Mouse (Mus musculus) liver, embryonic 13.5 days (tissue): ENCODE data around the gene Myd88. TPM values are rescaled to one million over a fixed set of nuclear protein-coding genes. Genes with fewer than 3 reads are reported as not detected.

Experiments used
- ATAC-seq: fragments of 200-750 bp; cut with Nextera tagmentation; 2 replicates; pipeline ENCODE4 v1.8.0; 2017; ENCODE audit warnings: low read depth, mild to moderate bottlenecking, moderate number of reproducible peaks, moderate library complexity
- DNase-seq: peaks from one replicate; pipeline ENCODE4 v3.0.0; 2022
- H3K27ac ChIP-seq: fragments of 300-500 bp; sonication (generic); 2 replicates; pipeline ENCODE4 v1.5.1; 2015; ENCODE audit warnings: moderate library complexity, mild to moderate bottlenecking, inconsistent platforms
- H3K27me3 ChIP-seq: fragments of 300-500 bp; sonication (generic); 2 replicates; pipeline ENCODE4 v1.6.1; 2015; ENCODE audit warnings: mild to moderate bottlenecking, inconsistent platforms
- H3K36me3 ChIP-seq: fragments of 300-500 bp; sonication (generic); 2 replicates; pipeline ENCODE4 v1.6.1; 2015; ENCODE audit warnings: mild to moderate bottlenecking, inconsistent platforms
- H3K4me1 ChIP-seq: fragments of 300-500 bp; sonication (generic); replicated peaks from 2 replicates; pipeline ENCODE4 v1.6.1; 2015; ENCODE audit warnings: inconsistent platforms
- H3K4me2 ChIP-seq: fragments of 300-500 bp; sonication (generic); 2 replicates; pipeline ENCODE4 v1.6.1; 2015; ENCODE audit warnings: inconsistent platforms, mild to moderate bottlenecking, moderate library complexity
- H3K4me3 ChIP-seq: fragments of 300-500 bp; sonication (generic); replicated peaks from 2 replicates; pipeline ENCODE4 v1.5.1; 2015; ENCODE audit warnings: mild to moderate bottlenecking, inconsistent platforms
- H3K9ac ChIP-seq: fragments of 300-500 bp; sonication (generic); 2 replicates; pipeline ENCODE4 v1.6.1; 2015; ENCODE audit warnings: mild to moderate bottlenecking, inconsistent platforms
- H3K9me3 ChIP-seq: fragments of 300-500 bp; sonication (generic); replicated peaks from 2 replicates; pipeline ENCODE4 v1.6.1; 2016; ENCODE audit warnings: inconsistent platforms
- WGBS: fragments of 180-500 bp; shearing (Covaris S2); methylation state at CpG from one replicate; pipeline ENCODE4 v1.1.7; 2015; ENCODE audit not compliant: insufficient replicate concordance; 5-methylcytosine and 5-hydroxymethylcytosine counted together
- polyA plus RNA-seq: library from polyadenylated mRNA; unstranded; fragments of >200 nt; fragmentation: Nextera tagmentation; extraction: Ambion mirVana; gene quantifications from 2 replicates; pipeline ENCODE4 v1.2.1, GENCODE M21; 2015

Myd88 gene
- polyA plus RNA-seq, 1 experiment from 2014 or later, result 18.6 TPM

GRCm38 (mm10) chr9:119340212-119340580 lies 1.0 kb downstream of the Myd88 start:
- Histone ChIP-seq H3K9ac (peak overlapping the region; percentile 78), H3K27ac (peak overlapping the region; percentile 92), H3K4me1 (peaks cover 39% of the 10 kb centered on the region), H3K4me2 (peak overlapping the region; percentile 94), H3K9me3 (no peaks in the 10 kb centered on the region), H3K27me3 (no peaks in the 10 kb centered on the region), H3K4me3 (peak overlapping the region; percentile 84), H3K36me3 (peaks cover 26% of the 10 kb centered on the region)
- ATAC-seq (no peak), DNase-seq (no peak)
- under 1% methylated on average over 8 of the region's 8 CpGs for WGBS

GRCm38 (mm10) chr9:119339558-119340211 lies 1.5 kb downstream of the Myd88 start, which contains the start of gene Acaa1a:
Gene Acaa1a, plus strand, starts transcription at chr9:119339676.
- peak within 1 kb of the TSS; percentile 92 for H3K27ac ChIP-seq
- WGBS, result under 1% methylated on average over 43 of the region's 43 CpGs

GRCm38 (mm10) chr9:119339106-119339505 lies 2.1 kb downstream of the Myd88 start:
- peak overlapping the region; percentile 78 for H3K9ac ChIP-seq
- 0 out of 2 replicates have a peak overlapping the region, but pooled peaks have one; percentile 92 for H3K27ac ChIP-seq
- DNase-seq (peak; percentile 9), ATAC-seq (no peak)
- 26% methylated on average over 7 of the region's 7 CpGs for WGBS
- H3K4me2 ChIP-seq, result peak overlapping the region; percentile 94
- H3K4me3 ChIP-seq, result peak overlapping the region; percentile 84
- no peaks in the 10 kb centered on the region for H3K9me3 ChIP-seq
- peaks cover 46% of the 10 kb centered on the region for H3K4me1 ChIP-seq
- no peaks in the 10 kb centered on the region for H3K27me3 ChIP-seq
- peaks cover 18% of the 10 kb centered on the region for H3K36me3 ChIP-seq

More at GRCm38 (mm10) chr9:119339558-119340211, 1.5 kb downstream of the Myd88 start, which contains the start of gene Acaa1a:
- DNase-seq, result peak; percentile 72
- peak; percentile 53 for ATAC-seq
- H3K27me3 ChIP-seq, result no peaks in the 10 kb centered on the region
- H3K9me3 ChIP-seq, result no peaks in the 10 kb centered on the region
- H3K36me3 ChIP-seq, result peaks cover 23% of the 10 kb centered on the region
- peak within 1 kb of the TSS; percentile 78 for H3K9ac ChIP-seq
- peak within 1 kb of the TSS; percentile 94 for H3K4me2 ChIP-seq
- H3K4me3 ChIP-seq, result peak within 1 kb of the TSS; percentile 84
- H3K4me1 ChIP-seq, result peaks cover 40% of the 10 kb centered on the region

- DNase-seq (no peak), ATAC-seq (no peak)
- no peak overlapping the region for H3K4me3 ChIP-seq
- no peak overlapping the region for H3K27ac ChIP-seq
- peak overlapping the region; percentile 94 for H3K4me2 ChIP-seq
- no peaks in the 10 kb centered on the region for H3K27me3 ChIP-seq
- H3K4me1 ChIP-seq, result peaks cover 51% of the 10 kb centered on the region
- peaks cover 10% of the 10 kb centered on the region for H3K36me3 ChIP-seq
- WGBS, result 83% methylated on average over 3 of the region's 3 CpGs
- H3K9ac ChIP-seq, result no peak overlapping the region
- no peaks in the 10 kb centered on the region for H3K9me3 ChIP-seq
These were observed 2.9 kb downstream of the Myd88 start for GRCm38 (mm10) chr9:119338350-119338749.

GRCm38 (mm10) chr9:119337842-119338241 lies 3.4 kb downstream of the Myd88 start:
- peaks cover 50% of the 10 kb centered on the region for H3K4me1 ChIP-seq

GRCm38 (mm10) chr9:119335571-119335970 lies 5.6 kb downstream of the Myd88 start:
- Histone ChIP-seq H3K36me3 (peaks cover 10% of the 10 kb centered on the region; the same call in 1 of the 2 replicates), H3K4me2 (no peak overlapping the region), H3K27me3 (no peaks in the 10 kb centered on the region), H3K4me3 (no peak overlapping the region), H3K9ac (no peak overlapping the region), H3K9me3 (no peaks in the 10 kb centered on the region), H3K4me1 (peaks cover 35% of the 10 kb centered on the region), H3K27ac (no peak overlapping the region)
- ATAC-seq, result no peak
- no peak for DNase-seq
- WGBS, result 84% methylated on average over 4 of the region's 4 CpGs

More at GRCm38 (mm10) chr9:119337842-119338241, 3.4 kb downstream of the Myd88 start:
- Histone ChIP-seq H3K27me3 (no peaks in the 10 kb centered on the region), H3K4me2 (no peak overlapping the region), H3K4me3 (no peak overlapping the region), H3K9me3 (no peaks in the 10 kb centered on the region), H3K9ac (no peak overlapping the region), H3K36me3 (peaks cover 10% of the 10 kb centered on the region; the same call in 1 of the 2 replicates), H3K27ac (no peak overlapping the region)
- DNase-seq, result no peak
- ATAC-seq, result no peak
- 90% methylated on average over 14 of the region's 14 CpGs for WGBS

- Histone ChIP-seq H3K4me1 (peaks cover 28% of the 10 kb centered on the region), H3K9ac (no peak overlapping the region), H3K27me3 (no peaks in the 10 kb centered on the region), H3K27ac (no peak overlapping the region), H3K4me2 (0 out of 2 replicates have a peak overlapping the region, but pooled peaks have one; percentile 4), H3K9me3 (no peaks in the 10 kb centered on the region), H3K36me3 (peaks cover 10% of the 10 kb centered on the region; the same call in 1 of the 2 replicates), H3K4me3 (no peak overlapping the region)
- no peak for ATAC-seq
- DNase-seq, result no peak
- 63% methylated on average over 2 of the region's 2 CpGs for WGBS
These were observed 6.4 kb downstream of the Myd88 start for GRCm38 (mm10) chr9:119334834-119335233.

GRCm38 (mm10) chr9:119334324-119334723 lies 6.9 kb downstream of the Myd88 start:
- DNase-seq (no peak), ATAC-seq (no peak)
- no peaks in the 10 kb centered on the region for H3K27me3 ChIP-seq
- H3K4me3 ChIP-seq, result no peak overlapping the region
- no peak overlapping the region for H3K9ac ChIP-seq
- peaks cover 25% of the 10 kb centered on the region for H3K4me1 ChIP-seq
- no peak overlapping the region for H3K27ac ChIP-seq
- H3K36me3 ChIP-seq, result peaks cover 10% of the 10 kb centered on the region; the same call in 1 of the 2 replicates
- H3K9me3 ChIP-seq, result no peaks in the 10 kb centered on the region
- 18% methylated on average over 10 of the region's 10 CpGs for WGBS
- H3K4me2 ChIP-seq, result 0 out of 2 replicates have a peak overlapping the region, but pooled peaks have one; percentile 4

- H3K9me3 ChIP-seq, result no peaks in the 10 kb centered on the region
- ATAC-seq (no peak), DNase-seq (no peak)
- H3K9ac ChIP-seq, result no peak overlapping the region
- H3K27ac ChIP-seq, result no peak overlapping the region
- H3K4me3 ChIP-seq, result no peak overlapping the region
- H3K36me3 ChIP-seq, result no peaks in the 10 kb centered on the region
- peaks cover 11% of the 10 kb centered on the region for H3K4me1 ChIP-seq
- no peak overlapping the region for H3K4me2 ChIP-seq
- 73% methylated on average over 15 of the region's 15 CpGs for WGBS
- H3K27me3 ChIP-seq, result no peaks in the 10 kb centered on the region
These were observed 10.8 kb downstream of the Myd88 start for GRCm38 (mm10) chr9:119330186-119330963.

- Histone ChIP-seq H3K9me3 (no peaks in the 10 kb centered on the region), H3K27me3 (no peaks in the 10 kb centered on the region), H3K36me3 (no peaks in the 10 kb centered on the region), H3K4me1 (peaks cover 10% of the 10 kb centered on the region), H3K9ac (no peak overlapping the region), H3K4me3 (no peak overlapping the region), H3K27ac (no peak overlapping the region), H3K4me2 (no peak overlapping the region)
- ATAC-seq (no peak), DNase-seq (no peak)
- 39% methylated on average over 3 of the region's 3 CpGs for WGBS
These were observed 12.7 kb downstream of the Myd88 start for GRCm38 (mm10) chr9:119328488-119328887.

- Histone ChIP-seq H3K36me3 (no peaks in the 10 kb centered on the region), H3K4me3 (peak overlapping the region; percentile 84), H3K9ac (peak overlapping the region; percentile 85; the same call in 1 of the 2 replicates), H3K4me2 (peak overlapping the region; percentile 89), H3K27me3 (no peaks in the 10 kb centered on the region), H3K9me3 (no peaks in the 10 kb centered on the region), H3K4me1 (peaks cover 38% of the 10 kb centered on the region), H3K27ac (no peak overlapping the region)
- no peak for ATAC-seq
- no peak for DNase-seq
- WGBS, result 38% methylated on average over 1 of the region's 1 CpGs
These were observed 17.1 kb downstream of the Myd88 start for GRCm38 (mm10) chr9:119324130-119324529.
